Mouse (Mus musculus) cortical plate, adult 2 months (tissue): ENCODE measurements around the gene Ccdc33.

ENCODE experiments used
- CTCF ChIP-seq: fragments of 200-500 bp; IDR thresholded peaks from 2 replicates; pipeline ENCODE4 v1.5.1; 2011; ENCODE audit warnings: mild to moderate bottlenecking, control low read depth, low read length; ENCODE audit not compliant: insufficient read depth; ENCODE audit errors: extremely low read depth
- POLR2A ChIP-seq: fragments of 200-500 bp; IDR thresholded peaks from 2 replicates; pipeline ENCODE4 v1.6.1; 2011; ENCODE audit warnings: mild to moderate bottlenecking, low read length, control low read depth; ENCODE audit not compliant: insufficient read depth; ENCODE audit errors: extremely low read depth

DNA sequence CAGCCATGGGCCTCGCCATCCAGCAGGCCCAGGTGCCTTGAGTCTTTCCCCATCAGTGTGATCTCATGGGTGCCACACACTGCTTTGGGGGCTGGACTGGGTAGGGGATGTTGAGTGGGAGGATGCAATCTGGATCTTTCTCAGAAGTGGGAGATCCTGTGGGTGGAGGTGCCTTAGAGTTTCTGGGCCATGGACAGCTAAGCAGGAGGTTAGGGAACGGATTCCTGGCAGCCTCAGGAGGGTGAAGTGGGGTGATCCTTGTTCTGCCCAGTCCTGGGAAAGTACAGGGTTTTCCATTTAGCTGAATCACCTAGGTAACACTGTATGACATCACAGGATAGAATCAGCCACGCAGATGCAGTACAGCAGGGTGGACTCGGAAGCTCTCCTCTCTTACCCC is 16.6 kb downstream of the Ccdc33 start:
- TF ChIP-seq CTCF (no peak), POLR2A (no peak)
